Mouse (Mus musculus) lung, postnatal 0 days (tissue): ENCODE data around the gene Ninl. TPM values are rescaled to one million over a fixed set of nuclear protein-coding genes. Genes with fewer than 3 reads are reported as not detected.

Experiments
- ATAC-seq: fragments of 200-750 bp; cut with Nextera tagmentation; 2 replicates; pipeline ENCODE4 v1.8.0; 2017; ENCODE audit warnings: moderate library complexity
- DNase-seq: peaks from one replicate; pipeline ENCODE4 v3.0.0-alpha.2; 2016; ENCODE audit warnings: low spot score
- H3K27ac ChIP-seq: fragments of 300-500 bp; sonication (generic); 2 replicates; pipeline ENCODE4 v1.5.1; 2014; ENCODE audit warnings: antibody characterized with exemption, mild to moderate bottlenecking, low read length, mixed read lengths
- H3K27me3 ChIP-seq: fragments of 300-500 bp; sonication (generic); replicated peaks from 2 replicates; pipeline ENCODE4 v1.6.1; 2014; ENCODE audit warnings: low read length, mixed read lengths; ENCODE audit not compliant: insufficient read depth
- H3K36me3 ChIP-seq: fragments of 300-500 bp; sonication (generic); 2 replicates; pipeline ENCODE4 v1.6.1; 2014; ENCODE audit warnings: low read length, mixed read lengths; ENCODE audit not compliant: insufficient read depth
- H3K4me1 ChIP-seq: fragments of 300-500 bp; sonication (generic); 2 replicates; pipeline ENCODE4 v1.6.1; 2014; ENCODE audit warnings: antibody characterized with exemption, low read depth, low read length, mixed read lengths; ENCODE audit not compliant: insufficient read depth
- H3K4me2 ChIP-seq: fragments of 300-500 bp; sonication (generic); replicated peaks from 2 replicates; pipeline ENCODE4 v1.6.1; 2014; ENCODE audit warnings: low read depth, mild to moderate bottlenecking, low read length, moderate library complexity, mixed read lengths
- H3K4me3 ChIP-seq: fragments of 300-500 bp; sonication (generic); 2 replicates; pipeline ENCODE4 v1.5.1; 2014; ENCODE audit warnings: low read depth, low read length
- H3K9ac ChIP-seq: fragments of 300-500 bp; sonication (generic); replicated peaks from 2 replicates; pipeline ENCODE4 v1.6.1; 2014; ENCODE audit warnings: low read depth, mild to moderate bottlenecking
- H3K9me3 ChIP-seq: fragments of 300-500 bp; sonication (generic); 2 replicates; pipeline ENCODE4 v1.6.1; 2016; ENCODE audit warnings: low read length, mixed read lengths
- CTCF ChIP-seq: IDR thresholded peaks from 2 replicates; pipeline ENCODE4 v1.5.1; 2016; ENCODE audit warnings: antibody characterized with exemption, mild to moderate bottlenecking
- EP300 ChIP-seq: IDR thresholded peaks from 2 replicates; pipeline ENCODE4 v1.6.1; 2016; ENCODE audit warnings: antibody characterized with exemption, mild to moderate bottlenecking, control low read depth
- WGBS: fragments of 180-500 bp; shearing (Covaris S2); extraction: QIAGEN DNeasy Blood & Tissue Kit; methylation state at CpG from one replicate; pipeline ENCODE4 v1.1.7; 2014; 5-methylcytosine and 5-hydroxymethylcytosine counted together
- polyA plus RNA-seq: library from polyadenylated mRNA; unstranded; fragments of >200 nt; fragmentation: Nextera tagmentation; extraction: Ambion mirVana; gene quantifications from 2 replicates; pipeline ENCODE4 v1.2.1, GENCODE M21; 2015

Ninl gene
- polyA plus RNA-seq, 1 experiment from 2014 or later = 3.9 TPM

DNA sequence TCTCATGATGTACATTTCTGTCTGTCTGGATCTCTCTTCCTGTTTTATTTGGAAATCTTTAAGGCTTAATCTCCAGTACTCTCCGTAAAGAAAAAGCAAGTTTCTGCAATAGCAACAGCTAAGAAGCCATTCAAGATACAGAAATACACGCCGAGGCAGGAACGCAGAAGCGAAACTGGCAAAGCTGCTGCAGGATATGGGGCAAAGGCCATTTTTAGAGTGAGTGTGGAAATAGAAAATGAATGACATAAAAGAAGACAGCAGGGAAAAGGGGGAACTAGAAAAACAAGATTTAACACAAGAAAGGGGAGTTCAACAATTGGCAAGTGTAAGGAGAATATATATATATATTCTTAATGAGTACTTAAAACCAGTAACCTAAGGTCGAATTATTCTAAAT is 117.5 kb downstream of the Ninl start:
- Histone ChIP-seq H3K27ac (no peak overlapping the region), H3K27me3 (no peaks in the 10 kb centered on the region), H3K4me2 (no peak overlapping the region), H3K4me1 (no peaks in the 10 kb centered on the region), H3K9me3 (no peaks in the 10 kb centered on the region), H3K4me3 (no peak overlapping the region), H3K9ac (no peak overlapping the region), H3K36me3 (no peaks in the 10 kb centered on the region)
- DNase-seq (peak; percentile 15), ATAC-seq (no peak)
- TF ChIP-seq CTCF (no peak), EP300 (no peak)
- 83% methylated on average over 6 of the region's 6 CpGs for WGBS

DNA sequence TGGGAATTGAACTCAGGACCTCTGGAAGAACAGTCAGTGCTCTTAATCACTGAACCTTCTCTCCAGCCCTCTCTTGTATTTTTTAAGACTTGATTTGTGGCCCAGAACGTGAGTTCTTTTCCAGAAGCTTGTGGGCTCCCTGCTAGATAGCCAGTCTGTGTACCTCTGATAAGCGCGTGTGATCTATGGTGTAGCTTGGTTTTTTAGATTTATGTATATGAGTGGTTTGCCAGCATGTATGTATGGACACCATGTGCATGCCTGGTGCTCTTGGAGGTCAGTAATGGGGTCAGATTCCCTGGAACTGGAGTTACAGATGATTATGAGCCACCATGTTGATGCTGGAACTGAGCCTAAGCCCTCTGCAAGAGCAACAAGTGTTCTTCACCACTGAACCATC is 118.6 kb downstream of the Ninl start:
- H3K9ac ChIP-seq = no peak overlapping the region
- ATAC-seq (no peak), DNase-seq (no peak)
- no peak for TF ChIP-seq EP300
- TF ChIP-seq CTCF = no peak
- H3K4me3 ChIP-seq = no peak overlapping the region
- no peaks in the 10 kb centered on the region for H3K4me1 ChIP-seq
- H3K27me3 ChIP-seq = no peaks in the 10 kb centered on the region
- 89% methylated on average over 3 of the region's 3 CpGs for WGBS
- H3K27ac ChIP-seq = no peak overlapping the region
- no peak overlapping the region for H3K4me2 ChIP-seq
- H3K9me3 ChIP-seq = no peaks in the 10 kb centered on the region
- no peaks in the 10 kb centered on the region for H3K36me3 ChIP-seq

DNA sequence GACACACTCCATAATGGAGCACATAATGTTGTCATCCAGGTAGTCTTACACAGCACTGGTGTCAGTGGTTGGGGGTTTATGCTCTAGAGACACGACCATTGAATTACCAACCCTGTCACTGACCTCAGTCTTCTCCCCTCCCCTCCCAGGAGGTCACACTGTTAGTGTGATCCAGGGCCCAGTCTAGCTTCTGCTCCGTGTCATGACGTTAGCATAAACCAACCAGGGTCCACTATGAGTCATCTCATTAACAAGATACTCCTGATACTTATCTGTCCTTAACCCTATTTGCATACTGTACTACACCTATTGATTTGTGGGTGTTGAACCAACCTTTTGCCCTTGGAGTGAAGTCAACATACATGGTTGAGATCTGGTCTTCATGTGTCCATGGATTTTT is 120.5 kb downstream of the Ninl start:
- Histone ChIP-seq H3K4me3 (no peak overlapping the region), H3K4me2 (no peak overlapping the region), H3K4me1 (no peaks in the 10 kb centered on the region), H3K27ac (no peak overlapping the region), H3K9me3 (no peaks in the 10 kb centered on the region), H3K9ac (no peak overlapping the region), H3K36me3 (no peaks in the 10 kb centered on the region), H3K27me3 (no peaks in the 10 kb centered on the region)
- 90% methylated on average over 3 of the region's 3 CpGs for WGBS
- DNase-seq = no peak
- TF ChIP-seq EP300 (no peak), CTCF (no peak)
- ATAC-seq = no peak

DNA sequence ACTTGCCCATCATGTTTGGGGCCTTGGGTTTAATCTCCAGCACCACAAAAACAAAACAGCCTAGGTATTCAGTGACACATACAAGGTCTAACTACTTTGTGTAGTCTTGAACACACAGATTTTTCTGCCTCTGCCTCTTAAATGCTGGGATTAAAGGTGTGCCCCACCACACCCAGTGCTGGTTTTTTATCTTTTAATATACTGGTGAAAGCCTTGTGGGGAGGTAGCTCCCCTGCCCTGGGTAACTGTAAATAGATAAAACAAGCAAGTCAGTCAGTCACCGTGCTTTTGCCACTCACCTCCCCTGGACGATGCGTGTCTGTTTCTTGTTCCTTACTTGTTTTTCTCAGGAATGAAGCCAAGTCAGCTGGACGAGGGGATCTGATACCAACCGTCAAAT is 123.4 kb downstream of the Ninl start:
- no peak for TF ChIP-seq EP300
- TF ChIP-seq CTCF = no peak
- no peak for DNase-seq
- no peaks in the 10 kb centered on the region for H3K9me3 ChIP-seq
- H3K27me3 ChIP-seq = no peaks in the 10 kb centered on the region
- H3K4me3 ChIP-seq = no peak overlapping the region
- no peaks in the 10 kb centered on the region for H3K4me1 ChIP-seq
- H3K4me2 ChIP-seq = no peak overlapping the region
- H3K9ac ChIP-seq = no peak overlapping the region
- 89% methylated on average over 5 of the region's 5 CpGs for WGBS
- H3K36me3 ChIP-seq = no peaks in the 10 kb centered on the region
- no peak overlapping the region for H3K27ac ChIP-seq
- ATAC-seq = no peak

DNA sequence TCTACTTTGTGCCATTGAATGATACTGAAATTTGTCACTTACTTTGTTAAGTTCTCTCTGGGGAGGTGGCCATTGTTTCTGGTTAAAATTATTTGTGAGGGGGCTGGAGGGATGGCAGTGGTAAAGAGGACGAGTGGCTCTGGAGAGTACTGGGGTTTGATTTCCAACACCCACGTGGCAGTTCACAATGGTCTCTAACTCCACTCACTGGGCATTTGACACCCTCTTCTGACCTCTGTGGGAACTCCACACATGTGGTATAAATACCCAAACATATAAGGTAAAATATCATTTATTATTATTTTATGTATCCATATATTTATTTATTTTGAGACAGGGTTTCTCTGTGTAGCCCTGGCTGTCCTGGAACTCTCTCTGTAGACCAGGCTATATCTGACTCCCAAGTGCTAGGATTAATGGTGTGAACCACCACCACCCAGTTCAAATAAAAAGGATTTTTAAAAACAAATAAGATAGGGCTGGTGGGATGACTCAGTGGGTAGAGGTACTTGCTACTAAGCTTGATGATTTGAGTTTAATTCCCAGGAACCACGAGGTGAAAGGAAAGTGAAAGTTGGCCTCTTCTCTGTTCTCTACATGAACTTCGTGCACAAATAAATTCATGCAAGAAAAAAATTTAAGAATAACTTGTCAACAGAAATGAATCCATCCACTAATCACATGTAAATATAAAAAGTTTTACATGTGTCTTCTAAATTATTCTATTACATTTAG is 124.2 kb downstream of the Ninl start:
- H3K36me3 ChIP-seq = no peaks in the 10 kb centered on the region
- no peaks in the 10 kb centered on the region for H3K27me3 ChIP-seq
- H3K9ac ChIP-seq = no peak overlapping the region
- DNase-seq (no peak), ATAC-seq (no peak)
- WGBS = 71% methylated on average over 4 of the region's 4 CpGs
- H3K9me3 ChIP-seq = no peaks in the 10 kb centered on the region
- no peak overlapping the region for H3K27ac ChIP-seq
- H3K4me3 ChIP-seq = no peak overlapping the region
- H3K4me1 ChIP-seq = no peaks in the 10 kb centered on the region
- TF ChIP-seq EP300 (no peak), CTCF (no peak)
- H3K4me2 ChIP-seq = no peak overlapping the region

DNA sequence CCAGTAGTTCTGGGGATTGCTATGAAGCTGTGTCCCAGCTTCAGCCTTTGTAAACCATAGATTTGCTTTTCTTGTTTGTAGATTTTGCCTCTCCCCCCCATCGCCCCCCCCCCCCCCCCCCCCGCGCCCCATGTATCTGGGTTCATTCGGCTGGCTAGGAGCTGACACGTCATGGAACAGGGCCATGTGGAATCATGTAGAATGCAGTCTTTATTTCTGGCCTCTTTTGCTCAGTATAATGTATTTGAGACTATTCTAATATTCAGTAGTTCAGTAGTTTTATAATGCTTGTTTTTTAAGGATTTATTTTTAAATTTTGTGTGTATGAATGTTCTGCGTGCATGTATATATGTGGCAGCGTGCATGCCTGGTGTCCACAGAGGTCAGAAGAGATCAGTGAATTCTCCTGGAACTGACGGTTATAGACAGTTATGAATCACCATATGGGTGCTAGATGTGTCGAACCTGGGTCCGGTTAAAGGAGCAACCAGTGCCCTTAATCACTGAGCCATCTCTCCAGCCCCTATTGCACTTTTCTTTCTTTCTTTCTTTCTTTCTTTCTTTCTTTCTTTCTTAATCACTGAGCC is 128.8 kb downstream of the Ninl start:
- no peaks in the 10 kb centered on the region for H3K36me3 ChIP-seq
- no peaks in the 10 kb centered on the region for H3K4me1 ChIP-seq
- no peaks in the 10 kb centered on the region for H3K9me3 ChIP-seq
- H3K4me2 ChIP-seq = peak overlapping the region; percentile 66
- 22% methylated on average over 9 of the region's 10 CpGs for WGBS
- DNase-seq = no peak
- no peak for ATAC-seq
- TF ChIP-seq EP300 (no peak), CTCF (no peak)
- no peaks in the 10 kb centered on the region for H3K27me3 ChIP-seq
- 0 out of 2 replicates have a peak overlapping the region, but pooled peaks have one; percentile 84 for H3K27ac ChIP-seq
- H3K9ac ChIP-seq = peak overlapping the region; percentile 48
- peak overlapping the region; percentile 67 for H3K4me3 ChIP-seq
